Mouse (Mus musculus) midbrain, embryonic 12.5 days (tissue): ENCODE data around the gene Cul7. TPM values are rescaled to one million over a fixed set of nuclear protein-coding genes. Genes with fewer than 3 reads are reported as not detected.

Experiments used
- ATAC-seq: fragments of 200-750 bp; cut with Nextera tagmentation; 2 replicates; pipeline ENCODE4 v1.8.0; 2017; ENCODE audit warnings: low read depth, moderate TSS enrichment, moderate library complexity; ENCODE audit not compliant: low FRiP score
- H3K27ac ChIP-seq: fragments of 300-500 bp; sonication (generic); replicated peaks from 2 replicates; pipeline ENCODE4 v1.5.1; 2016; ENCODE audit warnings: mild to moderate bottlenecking
- H3K27me3 ChIP-seq: fragments of 300-500 bp; sonication (generic); 2 replicates; pipeline ENCODE4 v1.6.1; 2016; ENCODE audit warnings: mild to moderate bottlenecking
- H3K36me3 ChIP-seq: fragments of 300-500 bp; sonication (generic); 2 replicates; pipeline ENCODE4 v1.6.1; 2016
- H3K4me1 ChIP-seq: fragments of 300-500 bp; sonication (generic); 2 replicates; pipeline ENCODE4 v1.6.1; 2016
- H3K4me2 ChIP-seq: fragments of 300-500 bp; sonication (generic); replicated peaks from 2 replicates; pipeline ENCODE4 v1.6.1; 2016; ENCODE audit warnings: mild to moderate bottlenecking, moderate library complexity
- H3K4me3 ChIP-seq: fragments of 300-500 bp; sonication (generic); 2 replicates; pipeline ENCODE4 v1.5.1; 2016; ENCODE audit warnings: mild to moderate bottlenecking
- H3K9ac ChIP-seq: fragments of 300-500 bp; sonication (generic); replicated peaks from 2 replicates; pipeline ENCODE4 v1.6.1; 2016; ENCODE audit warnings: mild to moderate bottlenecking, moderate library complexity
- H3K9me3 ChIP-seq: fragments of 300-500 bp; sonication (generic); 2 replicates; pipeline ENCODE4 v1.6.1; 2016; ENCODE audit warnings: mild to moderate bottlenecking
- WGBS: fragments of 180-500 bp; shearing (Covaris S2); methylation state at CpG from one replicate; pipeline ENCODE4 v1.1.7; 2016; 5-methylcytosine and 5-hydroxymethylcytosine counted together
- polyA plus RNA-seq: library from polyadenylated mRNA; unstranded; fragments of >200 nt; fragmentation: Nextera tagmentation; extraction: Ambion mirVana; gene quantifications from 2 replicates; pipeline ENCODE4 v1.2.1, GENCODE M21; 2016

Gene Cul7
- polyA plus RNA-seq, 1 experiment from 2014 or later = 49.0 TPM

DNA sequence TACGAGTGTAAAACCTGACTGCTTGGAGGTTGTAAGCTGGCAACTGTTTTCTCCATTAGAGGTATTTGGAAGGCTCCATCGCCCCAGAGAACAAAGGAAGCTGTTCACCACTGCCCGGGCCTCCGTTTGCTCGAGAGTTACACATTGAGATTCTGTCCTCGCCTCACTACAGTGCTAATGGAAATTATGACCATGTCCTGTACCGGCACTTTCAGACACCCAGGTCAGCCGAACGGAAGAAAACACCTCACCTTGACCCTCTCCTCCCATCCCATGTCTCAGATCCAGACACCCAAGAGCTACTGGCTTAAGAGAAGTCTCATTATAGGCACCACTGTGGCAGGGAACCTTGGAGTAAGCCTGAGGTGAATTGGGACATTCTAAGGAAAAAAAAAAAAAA, 63.7 kb downstream of the Cul7 start:
- H3K4me3 ChIP-seq = no peak overlapping the region
- WGBS = 91% methylated on average over 9 of the region's 9 CpGs
- H3K4me1 ChIP-seq = peaks cover 19% of the 10 kb centered on the region
- no peak overlapping the region for H3K4me2 ChIP-seq
- no peaks in the 10 kb centered on the region for H3K9me3 ChIP-seq
- H3K27me3 ChIP-seq = no peaks in the 10 kb centered on the region
- no peak overlapping the region for H3K9ac ChIP-seq
- H3K27ac ChIP-seq = no peak overlapping the region
- H3K36me3 ChIP-seq = peaks cover 36% of the 10 kb centered on the region
- no peak for ATAC-seq

Other genes with a start within 250 kb of the Cul7 start
- 1.4 and 1.6 TPM in 2 replicates for gene Crip3, start 221.4 kb upstream of the Cul7 start, polyA plus RNA-seq
- not detected in 2 replicates for gene Slc22a7, start 211.9 kb upstream of the Cul7 start, polyA plus RNA-seq
- 5.0 and 5.5 TPM in 2 replicates for gene Ttbk1, start 162.7 kb upstream of the Cul7 start, polyA plus RNA-seq
- gene Dnph1, start 153.6 kb upstream of the Cul7 start, polyA plus RNA-seq = 53.1 and 58.0 TPM in 2 replicates
- 14.3 and 15.2 TPM in 2 replicates for gene Cul9, start 103.9 kb upstream of the Cul7 start, polyA plus RNA-seq
- gene Srf, start 94.2 kb upstream of the Cul7 start, polyA plus RNA-seq = 6.6 and 8.1 TPM in 2 replicates
- 57.1 and 63.4 TPM in 2 replicates for gene Ptk7, start 20.8 kb upstream of the Cul7 start, polyA plus RNA-seq
- 43.6 and 44.7 TPM in 2 replicates for gene Klc4, start 4.3 kb upstream of the Cul7 start, polyA plus RNA-seq
- gene Mrpl2, start 4.1 kb upstream of the Cul7 start, polyA plus RNA-seq = 73.9 and 88.4 TPM in 2 replicates
- gene Rrp36, start 24.0 kb downstream of the Cul7 start, polyA plus RNA-seq = 54.1 and 56.0 TPM in 2 replicates
- gene Mea1, start 28.5 kb downstream of the Cul7 start, polyA plus RNA-seq = 159 and 175 TPM in 2 replicates
- gene Klhdc3, start 30.6 kb downstream of the Cul7 start, polyA plus RNA-seq = 127 and 131 TPM in 2 replicates
- gene Ppp2r5d, start 54.8 kb downstream of the Cul7 start, polyA plus RNA-seq = 111 and 113 TPM in 2 replicates
- gene Pex6, start 61.1 kb downstream of the Cul7 start, polyA plus RNA-seq = 33.7 and 36.0 TPM in 2 replicates
- gene Gnmt, start 78.8 kb downstream of the Cul7 start, polyA plus RNA-seq = 0.52 and 0.75 TPM in 2 replicates
- 54.1 and 54.6 TPM in 2 replicates for gene Cnpy3, start 101.9 kb downstream of the Cul7 start, polyA plus RNA-seq
- 0.55 and 0.65 TPM in 2 replicates for gene Ptcra, start 113.4 kb downstream of the Cul7 start, polyA plus RNA-seq
- gene 2310039H08Rik, start 122.3 kb downstream of the Cul7 start, polyA plus RNA-seq = 48.5 and 55.0 TPM in 2 replicates
- gene Rpl7l1, start 132.3 kb downstream of the Cul7 start, polyA plus RNA-seq = 150 and 161 TPM in 2 replicates
- gene Bicral, start 208.1 kb downstream of the Cul7 start, polyA plus RNA-seq = 7.8 and 7.9 TPM in 2 replicates
- gene Tbcc, start 240.3 kb downstream of the Cul7 start, polyA plus RNA-seq = 68.4 and 75.1 TPM in 2 replicates